Mouse (Mus musculus): ENCODE measurements around the gene Sft2d2.

- TF ChIP-seq CTCF (IDR thresholded peaks at IDR 0.05; ENCODE audit: extremely low read depth, insufficient read length, insufficient replicate concordance, low read depth, low read length): no peak
- no peak for TF ChIP-seq POLR2A (IDR thresholded peaks at IDR 0.05; ENCODE audit: low read depth, low read length)
Observed at GRCm38 (mm10) chr1:165187357-165187756, 6.9 kb downstream of the Sft2d2 start.

Data from small intestine, adult 2 months (tissue).